Mouse (Mus musculus) gonadal fat pad, adult 2 months (tissue): Measurements from ENCODE around the gene Evi5. TPM values are rescaled to one million over a fixed set of nuclear protein-coding genes. Genes with fewer than 3 reads are reported as not detected.

Experiments used
- DNase-seq: peaks from one replicate; pipeline ENCODE4 v3.0.0-alpha.2; 2012; ENCODE audit warnings: low read depth
- polyA plus RNA-seq: library from polyadenylated mRNA; depleted of rRNA; stranded (reverse); fragments of >200 nt; gene quantifications from 2 replicates; pipeline ENCODE4 v1.2.3, GENCODE M21; 2012

The Evi5 gene
- polyA plus RNA-seq, 1 experiment = 19.4 TPM

GRCm38 (mm10) chr5:107807496-107807895 is 67.4 kb downstream of the Evi5 start:
- DNase-seq = no peak

DNA sequence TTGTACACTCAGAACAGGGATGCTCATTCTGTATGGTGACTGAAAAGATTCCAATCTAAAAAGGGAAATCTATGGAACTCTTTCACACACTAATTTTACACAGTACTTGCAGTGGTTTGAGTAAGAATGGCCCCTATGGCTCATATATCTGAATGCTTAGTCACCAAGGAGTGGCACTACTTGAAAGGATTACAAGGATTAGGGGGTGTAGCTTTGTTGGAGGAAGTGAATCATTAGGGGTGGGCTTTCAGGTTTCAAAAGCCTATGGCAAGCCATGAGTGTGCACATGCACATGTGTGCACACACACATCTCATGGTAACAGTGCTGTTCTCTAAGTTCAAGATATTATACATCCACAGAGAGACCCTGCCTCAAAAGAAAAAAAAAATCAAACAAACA is 72.3 kb downstream of the Evi5 start:
- DNase-seq = no peak

- peak; percentile 19 for DNase-seq
These were observed 73.7 kb downstream of the Evi5 start for GRCm38 (mm10) chr5:107801234-107801633.

GRCm38 (mm10) chr5:107798290-107798689 is 76.6 kb downstream of the Evi5 start:
- no peak for DNase-seq

DNA sequence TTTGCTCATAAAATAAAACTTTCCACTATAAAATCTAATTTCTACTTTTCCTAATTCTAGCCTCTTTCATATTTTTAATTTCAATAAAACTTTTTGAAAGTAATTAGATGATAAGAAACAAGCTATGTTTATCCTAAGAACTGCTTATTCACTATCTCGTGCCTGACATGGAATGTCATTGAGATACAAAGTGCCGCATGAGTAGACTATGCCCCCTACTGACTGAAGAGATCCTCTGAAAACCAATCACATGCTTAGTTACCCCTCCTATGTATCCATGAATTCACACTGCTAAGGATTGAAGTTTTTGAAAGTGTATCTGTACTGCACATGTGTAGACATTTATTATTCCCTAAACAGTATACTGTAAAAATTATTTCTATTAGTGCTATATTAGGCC is 81.0 kb downstream of the Evi5 start:
- DNase-seq = no peak

DNA sequence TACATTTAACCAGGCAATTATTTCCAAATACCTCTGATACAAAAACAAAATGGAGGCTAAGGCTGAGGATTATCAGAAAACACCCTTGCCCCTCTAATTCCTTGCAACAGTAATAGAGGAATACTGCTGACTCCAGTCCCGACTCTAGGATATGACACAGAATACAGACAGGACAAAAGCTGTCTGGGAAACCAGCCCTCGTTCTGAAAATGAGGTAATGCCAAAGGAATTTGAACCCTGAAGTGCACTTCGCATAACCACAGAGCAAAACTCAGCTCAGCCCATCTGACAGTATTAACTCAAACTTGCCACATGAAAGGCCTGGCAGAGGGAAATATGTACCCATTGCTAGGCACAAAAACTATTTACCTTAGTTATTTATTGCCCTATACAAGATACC is 81.6 kb downstream of the Evi5 start:
- DNase-seq = no peak

GRCm38 (mm10) chr5:107792516-107792915 is 82.4 kb downstream of the Evi5 start:
- DNase-seq = no peak

DNA sequence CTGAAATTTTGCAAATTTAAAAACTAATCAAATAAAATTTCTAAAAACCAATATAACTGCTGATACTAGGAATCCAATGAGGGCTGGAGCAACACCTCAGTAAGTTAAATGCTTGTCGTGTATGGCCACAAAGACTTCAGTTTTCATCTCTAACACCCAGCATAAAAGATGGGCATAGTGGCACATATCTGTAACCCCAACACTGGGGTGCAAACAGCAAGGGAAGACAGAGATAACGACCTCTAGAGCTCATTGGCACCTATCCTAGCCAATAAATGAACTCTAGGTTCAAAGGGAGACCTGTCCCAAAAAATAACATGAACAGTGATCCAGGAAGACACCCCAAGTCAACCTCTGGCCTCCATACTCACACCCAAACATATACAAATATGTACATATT is 82.9 kb downstream of the Evi5 start:
- DNase-seq = no peak

DNA sequence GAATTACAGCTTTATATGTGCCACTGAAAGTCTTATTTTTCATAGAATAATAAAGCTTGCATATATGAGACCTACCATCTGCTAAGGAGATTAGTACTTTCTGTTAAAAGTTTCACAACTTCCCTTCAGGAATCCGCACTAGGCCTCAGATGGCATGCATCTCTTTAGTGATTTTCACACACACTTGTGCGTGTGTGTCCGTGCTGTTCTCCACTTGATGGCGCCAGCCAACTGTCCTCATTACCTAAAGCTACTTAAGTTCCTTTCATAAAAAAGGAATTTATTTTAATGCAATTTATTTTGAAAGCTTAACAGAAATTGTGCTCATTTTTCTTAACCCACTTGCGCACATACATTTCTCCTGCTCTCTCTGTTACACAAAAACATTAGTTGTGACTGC is 85.4 kb downstream of the Evi5 start:
- no peak for DNase-seq

GRCm38 (mm10) chr5:107787682-107788443 is 87.0 kb downstream of the Evi5 start:
- DNase-seq = no peak

GRCm38 (mm10) chr5:107782360-107782759 is 92.5 kb downstream of the Evi5 start:
- no peak for DNase-seq

GRCm38 (mm10) chr5:107778763-107779162 is 96.1 kb downstream of the Evi5 start:
- no peak for DNase-seq

- DNase-seq = no peak
These were observed 97.4 kb downstream of the Evi5 start for GRCm38 (mm10) chr5:107777545-107777830.

DNA sequence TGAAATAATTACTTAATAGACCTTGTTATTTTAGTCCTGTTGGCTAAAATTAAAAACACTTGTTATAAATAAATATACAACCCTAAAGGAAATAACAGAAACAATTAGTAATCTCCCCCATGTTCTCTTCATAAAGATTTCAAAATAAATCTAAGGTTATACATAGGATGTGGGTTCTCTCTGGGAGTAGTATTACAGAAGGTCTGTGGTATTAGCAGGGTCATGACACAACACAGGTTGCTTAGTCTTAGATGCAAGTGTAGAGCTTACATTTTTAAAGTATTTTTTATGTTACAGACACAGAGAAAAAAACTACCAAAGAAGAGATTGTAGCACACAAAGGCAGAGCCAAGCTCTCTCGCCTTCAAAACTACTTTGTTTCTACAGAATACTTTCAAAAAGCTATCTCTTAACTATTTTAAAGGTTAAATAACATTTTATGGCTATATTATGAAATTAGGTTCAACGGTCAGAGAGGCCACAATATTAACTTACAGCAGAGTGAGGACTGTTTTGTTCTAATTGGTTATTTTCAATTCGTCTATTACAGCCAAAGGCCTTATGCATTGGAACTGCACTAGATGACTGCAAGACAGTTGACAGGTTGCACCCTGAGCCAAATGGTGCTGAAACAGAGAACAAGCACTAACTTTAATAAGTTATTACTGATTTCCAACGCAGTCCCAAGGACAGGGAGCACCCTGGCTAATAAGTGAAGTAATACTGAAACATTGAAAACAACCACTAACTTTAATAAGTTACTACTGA is 97.9 kb downstream of the Evi5 start:
- no peak for DNase-seq

DNA sequence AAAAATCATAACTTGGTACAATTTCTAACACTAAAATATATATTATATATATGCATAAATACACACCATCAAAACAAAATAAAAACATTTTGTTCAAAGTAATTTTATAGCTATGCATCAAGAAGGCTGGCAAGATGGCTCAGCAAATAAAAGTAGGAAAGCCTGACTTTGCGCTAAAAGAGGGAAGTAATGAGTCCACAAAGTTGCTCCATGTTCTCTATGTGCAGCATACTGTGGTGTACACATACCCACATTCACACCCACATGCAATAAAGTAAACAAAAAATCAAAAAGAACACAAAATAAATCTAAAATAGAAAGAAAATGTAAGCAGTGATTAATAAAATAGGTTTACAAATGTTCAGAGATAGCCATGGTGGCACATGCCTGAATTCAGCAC is 99.0 kb downstream of the Evi5 start:
- DNase-seq = no peak

- DNase-seq = no peak
These were observed 102.9 kb downstream of the Evi5 start for GRCm38 (mm10) chr5:107772049-107772448.

DNA sequence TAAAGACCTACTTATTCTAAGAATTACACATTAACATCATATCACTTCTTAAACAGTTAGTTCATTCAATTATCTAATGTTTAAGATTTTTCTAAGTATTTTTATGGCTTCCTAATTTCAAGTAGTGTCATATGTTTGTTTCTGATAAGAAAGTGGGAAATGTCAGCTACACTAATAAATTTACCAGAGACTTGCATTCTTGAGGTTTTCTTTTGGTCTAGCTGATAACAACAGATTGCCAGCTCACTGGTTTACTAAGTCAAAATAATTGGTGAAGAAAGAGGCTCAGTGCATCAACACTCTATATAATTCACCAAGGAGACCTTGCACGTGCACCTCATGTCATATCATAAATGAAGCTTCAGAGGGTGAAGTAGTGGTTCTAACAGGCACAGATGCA is 106.7 kb downstream of the Evi5 start:
- no peak for DNase-seq

DNA sequence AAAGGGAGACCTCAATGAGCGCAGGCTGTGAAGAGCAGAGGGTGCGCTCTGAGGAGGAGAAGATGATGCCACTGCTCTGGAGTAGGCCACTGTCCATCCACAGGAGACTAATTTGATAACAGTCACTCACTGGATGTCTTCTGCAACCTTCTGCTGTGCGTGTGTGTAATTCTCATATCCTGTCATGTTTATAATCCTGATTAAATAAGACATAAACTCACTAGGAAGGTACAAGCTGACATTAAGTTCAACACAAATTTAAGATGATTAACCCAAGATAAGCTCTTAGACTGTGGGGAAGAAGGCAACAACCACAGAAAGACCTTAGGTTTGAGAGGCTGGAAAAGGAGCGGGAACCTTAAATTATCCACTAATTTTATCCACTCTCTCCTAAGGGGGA is 109.0 kb downstream of the Evi5 start:
- DNase-seq = no peak

GRCm38 (mm10) chr5:107764486-107764885 is 110.4 kb downstream of the Evi5 start:
- no peak for DNase-seq

- no peak for DNase-seq
These were observed 111.2 kb downstream of the Evi5 start for GRCm38 (mm10) chr5:107763674-107764073.

- DNase-seq = no peak
These were observed 115.8 kb downstream of the Evi5 start for GRCm38 (mm10) chr5:107759121-107759520.

DNA sequence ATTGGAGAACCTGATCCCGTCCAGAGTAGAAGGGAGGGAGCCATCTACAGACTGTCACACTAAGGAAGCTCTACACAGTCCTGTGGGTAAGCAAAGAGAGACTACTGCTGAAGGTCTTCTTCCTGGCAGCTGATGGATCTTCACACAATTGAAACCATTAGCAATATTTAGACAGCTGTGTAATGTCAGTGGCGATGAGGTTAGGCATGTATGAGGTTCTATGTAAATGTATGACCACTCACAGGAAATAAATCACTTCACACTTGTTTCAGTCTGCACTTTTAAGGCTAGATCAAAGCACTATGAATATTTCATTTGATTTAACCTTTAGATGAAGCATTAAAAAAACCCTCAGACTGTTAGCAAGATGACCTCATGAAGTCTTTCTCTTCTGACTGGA is 118.8 kb downstream of the Evi5 start:
- no peak for DNase-seq

GRCm38 (mm10) chr5:107754740-107755139 is 120.2 kb downstream of the Evi5 start:
- DNase-seq = no peak

GRCm38 (mm10) chr5:107753656-107754055 is 121.3 kb downstream of the Evi5 start:
- no peak for DNase-seq
